Mouse (Mus musculus) heart, postnatal 0 days (tissue): ENCODE measurements around the gene Gjc1. TPM values are rescaled to one million over a fixed set of nuclear protein-coding genes. Genes with fewer than 3 reads are reported as not detected.

Source experiments
- ATAC-seq: fragments of 200-750 bp; cut with Nextera tagmentation; 2 replicates; pipeline ENCODE4 v1.8.0; 2017; ENCODE audit warnings: low read depth, moderate number of reproducible peaks, moderate library complexity; ENCODE audit not compliant: insufficient read depth
- DNase-seq: peaks from one replicate; pipeline ENCODE4 v3.0.0-alpha.2; 2016; ENCODE audit warnings: low spot score
- H3K27ac ChIP-seq: fragments of 300-500 bp; sonication (generic); 2 replicates; pipeline ENCODE4 v1.5.1; 2014; ENCODE audit warnings: low read depth, mild to moderate bottlenecking
- H3K27me3 ChIP-seq: fragments of 300-500 bp; sonication (generic); 2 replicates; pipeline ENCODE4 v1.6.1; 2014; ENCODE audit warnings: low read length, mixed read lengths; ENCODE audit not compliant: control insufficient read depth, insufficient read depth
- H3K36me3 ChIP-seq: fragments of 300-500 bp; sonication (generic); replicated peaks from 2 replicates; pipeline ENCODE4 v1.6.1; 2014; ENCODE audit warnings: low read length, mixed read lengths; ENCODE audit not compliant: control insufficient read depth, insufficient read depth
- H3K4me1 ChIP-seq: fragments of 300-500 bp; sonication (generic); 2 replicates; pipeline ENCODE4 v1.6.1; 2014; ENCODE audit warnings: antibody characterized with exemption; ENCODE audit not compliant: control insufficient read depth, insufficient read depth
- H3K4me2 ChIP-seq: fragments of 300-500 bp; sonication (generic); 2 replicates; pipeline ENCODE4 v1.6.1; 2014; ENCODE audit warnings: low read depth, mild to moderate bottlenecking, low read length, moderate library complexity
- H3K4me3 ChIP-seq: fragments of 300-500 bp; sonication (generic); 2 replicates; pipeline ENCODE4 v1.5.1; 2014; ENCODE audit warnings: low read depth, low read length
- H3K9ac ChIP-seq: fragments of 300-500 bp; sonication (generic); replicated peaks from 2 replicates; pipeline ENCODE4 v1.6.1; 2014; ENCODE audit warnings: low read depth, low read length, mixed read lengths
- H3K9me3 ChIP-seq: fragments of 300-500 bp; sonication (generic); replicated peaks from 2 replicates; pipeline ENCODE4 v1.6.1; 2016; ENCODE audit warnings: low read length; ENCODE audit not compliant: control insufficient read depth
- CTCF ChIP-seq: IDR thresholded peaks from 2 replicates; pipeline ENCODE4 v1.5.1; 2016; ENCODE audit warnings: antibody characterized with exemption, control low read depth, low read depth
- EP300 ChIP-seq: IDR thresholded peaks from 2 replicates; pipeline ENCODE4 v1.6.1; 2016; ENCODE audit warnings: antibody characterized with exemption, low read depth
- WGBS: fragments of 180-500 bp; shearing (Covaris S2); extraction: QIAGEN DNeasy Blood & Tissue Kit; methylation state at CpG from one replicate; pipeline ENCODE4 v1.1.7; 2014; 5-methylcytosine and 5-hydroxymethylcytosine counted together
- polyA plus RNA-seq: library from polyadenylated mRNA; unstranded; fragments of >200 nt; fragmentation: Nextera tagmentation; extraction: Ambion mirVana; gene quantifications from 2 replicates; pipeline ENCODE4 v1.2.1, GENCODE M21; 2015
- total RNA-seq: library from RNA; depleted of rRNA; stranded (reverse); fragments of >200 nt; gene quantifications from 2 replicates; pipeline ENCODE4 v1.2.3, GENCODE M21; 2014; ENCODE audit warnings: low replicate concordance

The Gjc1 gene
- total and polyA plus RNA-seq, 2 experiments from 2014 or later = 19.2 to 42.7 TPM

DNA sequence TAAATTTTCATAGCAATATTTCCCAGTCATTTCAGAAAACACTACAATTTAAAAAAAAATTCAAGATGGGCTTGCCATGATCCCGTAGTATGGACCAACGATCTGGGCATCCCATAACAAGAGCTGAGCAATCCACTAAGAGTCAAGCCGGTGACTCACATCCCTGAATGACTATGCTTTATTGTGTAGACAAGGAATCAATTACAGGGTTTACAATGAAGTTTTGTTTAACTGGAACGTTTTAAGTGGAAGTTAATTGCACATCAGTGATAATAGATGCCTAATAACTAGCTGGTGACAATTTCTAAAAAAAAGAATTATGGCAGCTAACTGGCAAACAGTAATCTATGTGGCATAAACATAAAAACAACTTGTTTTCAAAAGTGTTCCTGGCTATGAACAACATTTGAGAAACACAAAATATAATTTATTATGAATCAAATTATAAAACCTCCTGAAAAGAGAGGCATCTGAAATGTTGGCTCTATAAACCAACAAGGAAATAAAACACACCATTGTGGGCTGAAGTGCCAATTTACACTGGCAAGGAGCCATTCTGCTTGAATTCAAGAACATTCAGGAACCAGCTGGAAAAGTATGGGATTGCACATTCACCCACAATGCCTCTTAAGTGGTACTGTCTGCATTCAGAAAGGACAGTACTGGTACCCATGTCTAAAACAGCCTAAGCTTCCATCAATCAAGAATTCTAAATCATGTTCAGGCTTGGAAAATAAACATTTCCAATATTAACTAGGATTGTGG lies 8.6 kb downstream of the Gjc1 start:
- no peak for ATAC-seq
- H3K27me3 ChIP-seq = no peaks in the 10 kb centered on the region
- H3K27ac ChIP-seq = peak overlapping the region; percentile 34; the same call in 1 of the 2 replicates
- no peak overlapping the region for H3K4me2 ChIP-seq
- H3K36me3 ChIP-seq = peaks cover 8% of the 10 kb centered on the region; the same call in 1 of the 2 replicates
- no peaks in the 10 kb centered on the region for H3K9me3 ChIP-seq
- TF ChIP-seq CTCF (no peak), EP300 (no peak)
- no peak overlapping the region for H3K9ac ChIP-seq
- no peak overlapping the region for H3K4me3 ChIP-seq
- H3K4me1 ChIP-seq = peaks cover 22% of the 10 kb centered on the region
- no peak for DNase-seq
- WGBS = 56% methylated on average over 4 of the region's 4 CpGs

DNA sequence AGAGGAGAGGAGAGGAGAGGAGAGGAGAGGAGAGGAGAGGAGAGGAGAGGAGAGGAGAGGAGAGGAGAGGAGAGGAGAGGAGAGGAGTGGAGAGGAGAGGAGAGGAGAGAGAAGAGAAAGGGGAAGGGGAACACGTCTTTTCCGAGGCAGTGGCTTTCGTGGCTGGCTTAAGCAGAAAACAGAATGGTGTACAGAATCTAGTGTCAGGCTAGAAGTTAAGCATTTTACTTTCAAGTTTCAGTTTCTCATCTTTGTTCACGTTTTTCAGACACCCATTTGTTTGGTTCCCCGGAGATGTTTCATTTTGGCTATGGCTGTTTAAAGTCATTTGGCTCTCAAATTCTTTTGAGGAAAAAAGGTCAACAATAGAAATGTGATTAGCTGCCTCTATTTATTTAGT lies 11.3 kb downstream of the Gjc1 start:
- no peak overlapping the region for H3K27ac ChIP-seq
- H3K4me2 ChIP-seq = no peak overlapping the region
- peaks cover 13% of the 10 kb centered on the region; the same call in 1 of the 2 replicates for H3K36me3 ChIP-seq
- peaks cover 8% of the 10 kb centered on the region for H3K4me1 ChIP-seq
- DNase-seq = no peak
- no peak overlapping the region for H3K9ac ChIP-seq
- TF ChIP-seq EP300 (no peak), CTCF (no peak)
- no peak overlapping the region for H3K4me3 ChIP-seq
- no peaks in the 10 kb centered on the region for H3K9me3 ChIP-seq
- WGBS = 49% methylated on average over 5 of the region's 5 CpGs
- no peak for ATAC-seq
- H3K27me3 ChIP-seq = no peaks in the 10 kb centered on the region

DNA sequence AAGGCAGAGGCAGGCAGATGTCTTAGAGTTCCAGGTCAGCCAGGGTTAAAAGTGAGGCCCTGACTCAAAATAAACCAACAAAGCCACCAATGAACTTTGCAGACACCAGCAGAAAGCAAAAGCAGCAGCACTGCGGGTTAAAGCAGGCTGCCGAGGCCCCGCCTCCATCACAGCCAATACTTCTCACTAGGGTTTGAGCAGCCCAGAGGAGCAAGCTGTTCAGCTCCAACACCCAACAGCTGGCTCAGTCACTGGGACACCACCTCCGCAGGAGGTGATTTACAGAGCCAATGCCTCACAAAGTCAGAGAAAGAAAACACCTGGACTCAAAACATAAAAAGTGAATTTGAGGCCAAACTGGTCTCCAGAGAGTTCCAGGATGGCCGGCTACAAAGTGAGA lies 16.0 kb downstream of the Gjc1 start:
- ATAC-seq (no peak), DNase-seq (no peak)
- TF ChIP-seq EP300 (no peak), CTCF (no peak)
- H3K36me3 ChIP-seq = peaks cover 43% of the 10 kb centered on the region
- H3K4me1 ChIP-seq = peaks cover 8% of the 10 kb centered on the region
- no peak overlapping the region for H3K4me3 ChIP-seq
- no peak overlapping the region for H3K4me2 ChIP-seq
- WGBS = 79% methylated on average over 5 of the region's 5 CpGs
- no peak overlapping the region for H3K27ac ChIP-seq
- H3K9ac ChIP-seq = no peak overlapping the region
- H3K27me3 ChIP-seq = no peaks in the 10 kb centered on the region
- H3K9me3 ChIP-seq = no peaks in the 10 kb centered on the region

DNA sequence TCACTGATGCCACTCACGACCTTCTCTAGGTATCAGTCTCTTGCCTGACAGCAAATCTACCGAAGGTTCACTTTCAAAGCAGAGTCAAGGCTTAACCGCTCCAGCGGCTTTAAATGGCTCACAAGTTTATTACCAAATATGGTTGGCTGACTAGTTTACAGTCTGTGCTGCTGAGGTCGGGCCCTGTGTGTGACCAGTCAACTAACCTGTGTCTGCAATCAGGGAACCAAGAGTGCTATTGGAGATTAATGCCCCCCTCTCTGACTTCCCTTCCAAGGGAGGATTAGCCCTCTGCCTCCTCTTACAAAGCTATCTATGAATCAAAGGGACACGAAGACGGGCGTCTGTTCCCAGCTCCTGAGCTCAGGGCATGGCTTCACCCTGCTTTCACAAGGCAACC lies 25.3 kb downstream of the Gjc1 start:
- peak overlapping the region; percentile 72 for H3K27ac ChIP-seq
- H3K4me3 ChIP-seq = no peak overlapping the region
- H3K9ac ChIP-seq = 0 out of 2 replicates have a peak overlapping the region, but pooled peaks have one; percentile 10
- peaks cover 23% of the 10 kb centered on the region for H3K4me1 ChIP-seq
- no peaks in the 10 kb centered on the region for H3K9me3 ChIP-seq
- H3K27me3 ChIP-seq = no peaks in the 10 kb centered on the region
- DNase-seq = no peak
- ATAC-seq = peak; percentile 39; the same call in 1 of the 2 replicates
- TF ChIP-seq EP300 (no peak), CTCF (no peak)
- H3K4me2 ChIP-seq = no peak overlapping the region
- peaks cover 14% of the 10 kb centered on the region for H3K36me3 ChIP-seq
- 25% methylated on average over 8 of the region's 8 CpGs for WGBS

GRCm38 (mm10) chr11:102791682-102792445 lies 27.6 kb downstream of the Gjc1 start:
- 0 out of 2 replicates have a peak, but pooled peaks cover 5% of the 10 kb centered on the region for H3K36me3 ChIP-seq
- 22% methylated on average over 14 of the region's 14 CpGs for WGBS
- peak overlapping the region; percentile 71 for H3K27ac ChIP-seq
- peak overlapping the region; percentile 22; the same call in 1 of the 2 replicates for H3K4me2 ChIP-seq
- H3K4me1 ChIP-seq = peaks cover 31% of the 10 kb centered on the region
- no peak overlapping the region for H3K4me3 ChIP-seq
- no peak for TF ChIP-seq CTCF
- DNase-seq (no peak), ATAC-seq (peak; percentile 35; the same call in 1 of the 2 replicates)
- no peaks in the 10 kb centered on the region for H3K27me3 ChIP-seq
- H3K9ac ChIP-seq = peak overlapping the region; percentile 10; the same call in 1 of the 2 replicates
- no peaks in the 10 kb centered on the region for H3K9me3 ChIP-seq
